Mouse (Mus musculus) layer of hippocampus, postnatal 36 days (tissue): ENCODE data around the gene Luc7l3. TPM values are rescaled to one million over a fixed set of nuclear protein-coding genes. Genes with fewer than 3 reads are reported as not detected.
A peak's percentile ranks its signal among the peaks of the same experiment; 100 is the strongest.
"Not testable (repeated sequence)": the region's sequence is repeated elsewhere in the genome, so short reads cannot be mapped to it uniquely, and the experiment has no call there.

Source experiments
- DNase-seq, 2 experiments: peaks; one replicate each; pipeline ENCODE4 v3.0.0; 2022
- total RNA-seq, 2 experiments: library from RNA; stranded (reverse); gene quantifications; 2 replicates each; pipeline ENCODE4 v1.2.3; 2021

The Luc7l3 gene
- total RNA-seq, 2 experiments from 2014 or later = 120 to 123 TPM

- no peak for DNase-seq
Observed at GRCm38 (mm10) chr11:94290062-94290740, 31.6 kb downstream of the Luc7l3 start.

GRCm38 (mm10) chr11:94287105-94287504 lies 34.7 kb downstream of the Luc7l3 start:
- no peak for DNase-seq

GRCm38 (mm10) chr11:94285886-94286574 lies 35.8 kb downstream of the Luc7l3 start:
- DNase-seq = no peak

- DNase-seq = no peak
Observed at GRCm38 (mm10) chr11:94283536-94284099, 38.2 kb downstream of the Luc7l3 start.

GRCm38 (mm10) chr11:94282291-94282690 lies 39.5 kb downstream of the Luc7l3 start:
- no peak for DNase-seq

GRCm38 (mm10) chr11:94281199-94282181 lies 40.3 kb downstream of the Luc7l3 start, which contains the start of gene Gm21885:
Gene Gm21885, plus strand, starts transcription at chr11:94281873.
- no peak for DNase-seq

GRCm38 (mm10) chr11:94276869-94277337 lies 44.9 kb downstream of the Luc7l3 start:
- peak; percentile 88 to 91 for DNase-seq

- DNase-seq = no peak
Observed at GRCm38 (mm10) chr11:94275686-94276085, 46.1 kb downstream of the Luc7l3 start.

- DNase-seq = no peak
Observed at GRCm38 (mm10) chr11:94275226-94275625, 46.6 kb downstream of the Luc7l3 start.

GRCm38 (mm10) chr11:94274206-94274867 lies 47.5 kb downstream of the Luc7l3 start:
- no peak for DNase-seq

GRCm38 (mm10) chr11:94272960-94273927 lies 48.5 kb downstream of the Luc7l3 start:
- no peak for DNase-seq

GRCm38 (mm10) chr11:94271015-94271414 lies 50.8 kb downstream of the Luc7l3 start:
- DNase-seq = no peak

GRCm38 (mm10) chr11:94269906-94270305 lies 51.9 kb downstream of the Luc7l3 start:
- no peak for DNase-seq

- no peak for DNase-seq
Observed at GRCm38 (mm10) chr11:94268761-94269160, 53.0 kb downstream of the Luc7l3 start.

- not testable (repeated sequence) for DNase-seq
Observed at GRCm38 (mm10) chr11:94266155-94266554, 55.6 kb downstream of the Luc7l3 start.

- DNase-seq = peak in 1 of 2 experiments; percentile 40
Observed at GRCm38 (mm10) chr11:94265134-94265785, 56.5 kb downstream of the Luc7l3 start.

- no peak for DNase-seq
Observed at GRCm38 (mm10) chr11:94261585-94262370, 60.0 kb downstream of the Luc7l3 start.

GRCm38 (mm10) chr11:94259814-94260213 lies 62.0 kb downstream of the Luc7l3 start:
- no peak for DNase-seq

- DNase-seq = no peak
Observed at GRCm38 (mm10) chr11:94257987-94258386, 63.8 kb downstream of the Luc7l3 start.
